Mouse (Mus musculus) limb, embryonic 13.5 days (tissue): ENCODE results near the gene Hpcal1. TPM values are rescaled to one million over a fixed set of nuclear protein-coding genes. Genes with fewer than 3 reads are reported as not detected.

Source experiments
- ATAC-seq: fragments of 200-750 bp; cut with Nextera tagmentation; 2 replicates; pipeline ENCODE4 v1.8.0; 2017; ENCODE audit warnings: low read depth, moderate number of reproducible peaks, moderate TSS enrichment; ENCODE audit not compliant: low FRiP score
- H3K27ac ChIP-seq: fragments of 300-500 bp; sonication (generic); 2 replicates; pipeline ENCODE4 v1.5.1; 2015; ENCODE audit warnings: inconsistent platforms, mild to moderate bottlenecking, moderate library complexity
- H3K27me3 ChIP-seq: fragments of 300-500 bp; sonication (generic); 2 replicates; pipeline ENCODE4 v1.6.1; 2015; ENCODE audit warnings: mild to moderate bottlenecking, inconsistent platforms
- H3K36me3 ChIP-seq: fragments of 300-500 bp; sonication (generic); 2 replicates; pipeline ENCODE4 v1.6.1; 2015; ENCODE audit warnings: inconsistent platforms, mild to moderate bottlenecking, moderate library complexity
- H3K4me1 ChIP-seq: fragments of 300-500 bp; sonication (generic); 2 replicates; pipeline ENCODE4 v1.6.1; 2015; ENCODE audit warnings: inconsistent platforms
- H3K4me2 ChIP-seq: fragments of 300-500 bp; sonication (generic); replicated peaks from 2 replicates; pipeline ENCODE4 v1.6.1; 2015; ENCODE audit warnings: inconsistent platforms, mild to moderate bottlenecking, moderate library complexity
- H3K4me3 ChIP-seq: fragments of 300-500 bp; sonication (generic); 2 replicates; pipeline ENCODE4 v1.5.1; 2015; ENCODE audit warnings: moderate library complexity, mild to moderate bottlenecking, inconsistent platforms
- H3K9ac ChIP-seq: fragments of 300-500 bp; sonication (generic); 2 replicates; pipeline ENCODE4 v1.6.1; 2015; ENCODE audit warnings: mild to moderate bottlenecking, inconsistent platforms
- H3K9me3 ChIP-seq: fragments of 300-500 bp; sonication (generic); 2 replicates; pipeline ENCODE4 v1.6.1; 2016; ENCODE audit warnings: inconsistent platforms
- WGBS: fragments of 180-500 bp; shearing (Covaris S2); methylation state at CpG from one replicate; pipeline ENCODE4 v1.1.7; 2015; 5-methylcytosine and 5-hydroxymethylcytosine counted together
- polyA plus RNA-seq: library from polyadenylated mRNA; unstranded; fragments of >200 nt; fragmentation: Nextera tagmentation; extraction: Ambion mirVana; gene quantifications from 2 replicates; pipeline ENCODE4 v1.2.1, GENCODE M21; 2015

The Hpcal1 gene
- polyA plus RNA-seq, 1 experiment from 2014 or later = 33.4 TPM

- Histone ChIP-seq H3K4me1 (peaks cover 38% of the 10 kb centered on the region), H3K4me2 (peak overlapping the region; percentile 98), H3K9ac (peak overlapping the region; percentile 77), H3K4me3 (peak overlapping the region; percentile 74), H3K27ac (no peak overlapping the region), H3K27me3 (peaks cover 6% of the 10 kb centered on the region; the same call in 1 of the 2 replicates), H3K36me3 (no peaks in the 10 kb centered on the region), H3K9me3 (no peaks in the 10 kb centered on the region)
- ATAC-seq = peak; percentile 3; the same call in 1 of the 2 replicates
- 1% methylated on average over 30 of the region's 30 CpGs for WGBS
Observed at GRCm38 (mm10) chr12:17691320-17691876, 742 bp downstream of the Hpcal1 start.

- H3K27ac ChIP-seq = no peak overlapping the region
- H3K27me3 ChIP-seq = peaks cover 6% of the 10 kb centered on the region; the same call in 1 of the 2 replicates
- H3K4me1 ChIP-seq = peaks cover 38% of the 10 kb centered on the region
- peak overlapping the region; percentile 77 for H3K9ac ChIP-seq
- no peak for ATAC-seq
- WGBS = under 1% methylated on average over 23 of the region's 23 CpGs
- peak overlapping the region; percentile 74 for H3K4me3 ChIP-seq
- peak overlapping the region; percentile 98 for H3K4me2 ChIP-seq
- no peaks in the 10 kb centered on the region for H3K36me3 ChIP-seq
- no peaks in the 10 kb centered on the region for H3K9me3 ChIP-seq
Observed at GRCm38 (mm10) chr12:17691891-17692321, 1.2 kb downstream of the Hpcal1 start.

GRCm38 (mm10) chr12:17692356-17692755 lies 1.7 kb downstream of the Hpcal1 start:
- Histone ChIP-seq H3K9ac (peak overlapping the region; percentile 77), H3K27ac (no peak overlapping the region), H3K4me1 (peaks cover 38% of the 10 kb centered on the region), H3K27me3 (peaks cover 6% of the 10 kb centered on the region; the same call in 1 of the 2 replicates), H3K36me3 (no peaks in the 10 kb centered on the region), H3K4me3 (peak overlapping the region; percentile 74), H3K4me2 (peak overlapping the region; percentile 98), H3K9me3 (no peaks in the 10 kb centered on the region)
- no peak for ATAC-seq
- 42% methylated on average over 5 of the region's 5 CpGs for WGBS

GRCm38 (mm10) chr12:17692953-17693352 lies 2.3 kb downstream of the Hpcal1 start:
- Histone ChIP-seq H3K4me2 (peak overlapping the region; percentile 98), H3K9ac (no peak overlapping the region), H3K27ac (no peak overlapping the region), H3K4me3 (no peak overlapping the region), H3K4me1 (peaks cover 38% of the 10 kb centered on the region), H3K36me3 (no peaks in the 10 kb centered on the region), H3K27me3 (peaks cover 6% of the 10 kb centered on the region; the same call in 1 of the 2 replicates), H3K9me3 (no peaks in the 10 kb centered on the region)
- WGBS = 53% methylated on average over 4 of the region's 4 CpGs
- ATAC-seq = no peak

GRCm38 (mm10) chr12:17694589-17695115 lies 4.0 kb downstream of the Hpcal1 start:
- no peak for ATAC-seq
- Histone ChIP-seq H3K9ac (no peak overlapping the region), H3K4me2 (no peak overlapping the region), H3K4me3 (no peak overlapping the region), H3K27me3 (peaks cover 6% of the 10 kb centered on the region; the same call in 1 of the 2 replicates), H3K4me1 (peaks cover 46% of the 10 kb centered on the region), H3K36me3 (no peaks in the 10 kb centered on the region), H3K9me3 (no peaks in the 10 kb centered on the region), H3K27ac (no peak overlapping the region)
- 38% methylated on average over 1 of the region's 1 CpGs for WGBS

GRCm38 (mm10) chr12:17696395-17696794 lies 5.7 kb downstream of the Hpcal1 start:
- H3K4me3 ChIP-seq = no peak overlapping the region
- ATAC-seq = no peak
- no peaks in the 10 kb centered on the region for H3K36me3 ChIP-seq
- H3K4me1 ChIP-seq = peaks cover 50% of the 10 kb centered on the region
- H3K4me2 ChIP-seq = no peak overlapping the region
- H3K27me3 ChIP-seq = peaks cover 6% of the 10 kb centered on the region; the same call in 1 of the 2 replicates
- H3K9me3 ChIP-seq = no peaks in the 10 kb centered on the region
- no peak overlapping the region for H3K9ac ChIP-seq
- no peak overlapping the region for H3K27ac ChIP-seq
- 85% methylated on average over 7 of the region's 7 CpGs for WGBS

GRCm38 (mm10) chr12:17698934-17699333 lies 8.3 kb downstream of the Hpcal1 start:
- Histone ChIP-seq H3K27ac (no peak overlapping the region), H3K9ac (no peak overlapping the region), H3K4me3 (no peak overlapping the region), H3K36me3 (no peaks in the 10 kb centered on the region), H3K27me3 (no peaks in the 10 kb centered on the region), H3K9me3 (no peaks in the 10 kb centered on the region), H3K4me2 (no peak overlapping the region), H3K4me1 (peaks cover 41% of the 10 kb centered on the region)
- no peak for ATAC-seq
- 62% methylated on average over 4 of the region's 4 CpGs for WGBS

GRCm38 (mm10) chr12:17699480-17699879 lies 8.8 kb downstream of the Hpcal1 start:
- Histone ChIP-seq H3K9ac (no peak overlapping the region), H3K4me3 (no peak overlapping the region), H3K36me3 (no peaks in the 10 kb centered on the region), H3K9me3 (no peaks in the 10 kb centered on the region), H3K4me2 (no peak overlapping the region), H3K27ac (no peak overlapping the region), H3K4me1 (peaks cover 35% of the 10 kb centered on the region), H3K27me3 (no peaks in the 10 kb centered on the region)
- WGBS = 92% methylated on average over 1 of the region's 1 CpGs
- no peak for ATAC-seq

- no peak overlapping the region for H3K4me2 ChIP-seq
- H3K9ac ChIP-seq = no peak overlapping the region
- H3K27me3 ChIP-seq = no peaks in the 10 kb centered on the region
- no peaks in the 10 kb centered on the region for H3K36me3 ChIP-seq
- H3K4me3 ChIP-seq = no peak overlapping the region
- H3K9me3 ChIP-seq = no peaks in the 10 kb centered on the region
- H3K4me1 ChIP-seq = peaks cover 27% of the 10 kb centered on the region
- H3K27ac ChIP-seq = no peak overlapping the region
- ATAC-seq = no peak
- 66% methylated on average over 5 of the region's 5 CpGs for WGBS
Observed at GRCm38 (mm10) chr12:17701131-17701720, 10.6 kb downstream of the Hpcal1 start.

GRCm38 (mm10) chr12:17701795-17702194 lies 11.1 kb downstream of the Hpcal1 start:
- 44% methylated on average over 2 of the region's 2 CpGs for WGBS
- no peak for ATAC-seq
- H3K9ac ChIP-seq = no peak overlapping the region
- no peak overlapping the region for H3K4me3 ChIP-seq
- H3K9me3 ChIP-seq = no peaks in the 10 kb centered on the region
- H3K4me2 ChIP-seq = no peak overlapping the region
- no peaks in the 10 kb centered on the region for H3K36me3 ChIP-seq
- no peak overlapping the region for H3K27ac ChIP-seq
- H3K27me3 ChIP-seq = no peaks in the 10 kb centered on the region
- H3K4me1 ChIP-seq = peaks cover 27% of the 10 kb centered on the region

GRCm38 (mm10) chr12:17702257-17702943 lies 11.7 kb downstream of the Hpcal1 start:
- H3K27ac ChIP-seq = no peak overlapping the region
- H3K4me2 ChIP-seq = no peak overlapping the region
- no peaks in the 10 kb centered on the region for H3K36me3 ChIP-seq
- H3K9me3 ChIP-seq = no peaks in the 10 kb centered on the region
- no peak overlapping the region for H3K9ac ChIP-seq
- H3K4me1 ChIP-seq = peaks cover 27% of the 10 kb centered on the region
- no peaks in the 10 kb centered on the region for H3K27me3 ChIP-seq
- ATAC-seq = no peak
- 38% methylated on average over 9 of the region's 9 CpGs for WGBS
- H3K4me3 ChIP-seq = no peak overlapping the region

GRCm38 (mm10) chr12:17702944-17703335 lies 12.3 kb downstream of the Hpcal1 start:
- Histone ChIP-seq H3K4me1 (peaks cover 27% of the 10 kb centered on the region), H3K9me3 (no peaks in the 10 kb centered on the region), H3K36me3 (no peaks in the 10 kb centered on the region), H3K27ac (no peak overlapping the region), H3K9ac (no peak overlapping the region), H3K4me2 (no peak overlapping the region), H3K27me3 (no peaks in the 10 kb centered on the region), H3K4me3 (no peak overlapping the region)
- no peak for ATAC-seq
- WGBS = 76% methylated on average over 6 of the region's 6 CpGs
